Mouse (Mus musculus) midbrain, embryonic 10.5 days (tissue): Measurements from ENCODE around the gene Rnf146. TPM values are rescaled to one million over a fixed set of nuclear protein-coding genes. Genes with fewer than 3 reads are reported as not detected.
"Not testable (repeated sequence)": the region's sequence is repeated elsewhere in the genome, so short reads cannot be mapped to it uniquely, and the experiment has no call there.

Source experiments
- DNase-seq: peaks from one replicate; pipeline ENCODE4 v3.0.0-alpha.2; 2017; ENCODE audit warnings: low spot score
- H3K27ac ChIP-seq: fragments of 300-500 bp; sonication (generic); replicated peaks from 2 replicates; pipeline ENCODE4 v1.5.1; 2016; ENCODE audit warnings: mild to moderate bottlenecking
- H3K27me3 ChIP-seq: fragments of 300-500 bp; sonication (generic); 2 replicates; pipeline ENCODE4 v1.6.1; 2016; ENCODE audit warnings: low read depth, mild to moderate bottlenecking; ENCODE audit not compliant: poor library complexity, severe bottlenecking
- H3K36me3 ChIP-seq: fragments of 300-500 bp; sonication (generic); 2 replicates; pipeline ENCODE4 v1.6.1; 2016; ENCODE audit warnings: mild to moderate bottlenecking, moderate library complexity
- H3K4me1 ChIP-seq: fragments of 300-500 bp; sonication (generic); 2 replicates; pipeline ENCODE4 v1.6.1; 2016
- H3K4me3 ChIP-seq: fragments of 300-500 bp; sonication (generic); 2 replicates; pipeline ENCODE4 v1.5.1; 2016; ENCODE audit warnings: mild to moderate bottlenecking, moderate library complexity
- H3K9me3 ChIP-seq: fragments of 300-500 bp; sonication (generic); replicated peaks from 2 replicates; pipeline ENCODE4 v1.6.1; 2016; ENCODE audit warnings: mild to moderate bottlenecking
- WGBS: fragments of 180-500 bp; shearing (Covaris S2); methylation state at CpG from one replicate; pipeline ENCODE4 v1.1.7; 2016; 5-methylcytosine and 5-hydroxymethylcytosine counted together
- polyA plus RNA-seq: library from polyadenylated mRNA; unstranded; fragments of >200 nt; fragmentation: Nextera tagmentation; extraction: Ambion mirVana; gene quantifications from 2 replicates; pipeline ENCODE4 v1.2.1, GENCODE M21; 2016

Rnf146 gene
- 47.6 and 58.8 TPM in 2 replicates for polyA plus RNA-seq

GRCm38 (mm10) chr10:29362197-29362900, at the start of gene Rnf146:
TSS of gene Rnf146 (minus strand) at chr10:29362442.
- Histone ChIP-seq H3K27me3 (no peaks in the 10 kb centered on the region), H3K4me1 (peaks cover 37% of the 10 kb centered on the region), H3K9me3 (no peaks in the 10 kb centered on the region), H3K36me3 (peaks cover 4% of the 10 kb centered on the region; the same call in 1 of the 2 replicates), H3K4me3 (peak within 1 kb of the TSS; percentile 91), H3K27ac (peak within 1 kb of the TSS; percentile 99)
- 12% methylated on average over 15 of the region's 15 CpGs for WGBS
- DNase-seq, result no peak

DNA sequence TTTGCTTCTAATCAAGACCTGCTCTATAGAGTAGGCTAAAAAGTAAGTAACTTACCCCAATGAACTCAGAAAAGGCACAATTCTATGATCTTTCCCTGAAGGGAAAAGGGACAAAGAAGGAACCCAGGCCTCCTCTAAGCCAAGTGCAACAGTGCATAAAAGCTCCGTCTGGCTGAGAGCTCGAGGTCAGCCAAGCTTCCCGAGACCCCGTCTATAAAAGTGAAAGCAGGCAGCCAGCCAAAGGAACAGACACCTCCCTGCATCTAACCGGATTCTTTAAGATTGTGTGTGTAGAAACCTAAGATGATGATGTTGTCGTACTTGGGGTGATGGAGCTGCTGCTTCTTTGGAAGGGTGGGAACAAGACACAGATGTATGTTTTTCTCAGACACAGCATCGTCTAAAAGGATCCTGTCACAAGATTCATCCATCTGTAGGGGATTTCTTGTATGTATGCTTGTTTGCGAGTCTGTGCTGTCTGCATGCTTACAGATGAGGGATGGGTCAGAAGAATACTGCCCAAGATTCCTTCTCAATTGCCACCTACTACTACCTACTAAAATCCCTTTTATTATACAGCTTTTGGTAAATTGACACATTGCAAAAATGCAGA, 40.5 kb upstream of the Rnf146 start:
- DNase-seq, result no peak
- Histone ChIP-seq H3K4me3 (no peak overlapping the region), H3K4me1 (peaks cover 5% of the 10 kb centered on the region; the same call in 1 of the 2 replicates), H3K9me3 (no peaks in the 10 kb centered on the region), H3K36me3 (no peaks in the 10 kb centered on the region), H3K27ac (no peak overlapping the region), H3K27me3 (no peaks in the 10 kb centered on the region)
- WGBS, result 53% methylated on average over 8 of the region's 8 CpGs

DNA sequence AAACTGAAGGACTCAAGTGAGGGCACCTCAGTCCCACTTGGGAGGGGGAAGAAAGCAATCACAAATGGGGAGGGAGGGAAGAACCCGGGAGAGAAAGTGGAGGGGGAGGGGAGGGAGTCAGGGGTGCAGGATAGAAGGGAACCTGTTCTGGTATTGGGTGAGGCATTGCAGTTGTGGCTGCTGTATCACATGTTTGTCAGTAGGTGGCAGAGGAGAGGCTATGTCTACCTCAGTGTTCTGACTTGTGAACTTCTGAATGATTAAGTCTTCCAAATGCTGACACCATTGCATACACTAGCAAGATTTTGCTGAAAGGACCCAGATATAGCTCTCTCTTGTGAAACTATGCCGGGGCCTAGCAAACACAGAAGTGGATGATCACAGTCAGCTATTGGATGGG, 32.6 kb upstream of the Rnf146 start:
- not testable (repeated sequence) for H3K4me3 ChIP-seq, H3K27ac ChIP-seq, H3K36me3 ChIP-seq, H3K4me1 ChIP-seq, DNase-seq, H3K27me3 ChIP-seq, H3K9me3 ChIP-seq
- WGBS, result 68% methylated on average over 2 of the region's 2 CpGs

DNA sequence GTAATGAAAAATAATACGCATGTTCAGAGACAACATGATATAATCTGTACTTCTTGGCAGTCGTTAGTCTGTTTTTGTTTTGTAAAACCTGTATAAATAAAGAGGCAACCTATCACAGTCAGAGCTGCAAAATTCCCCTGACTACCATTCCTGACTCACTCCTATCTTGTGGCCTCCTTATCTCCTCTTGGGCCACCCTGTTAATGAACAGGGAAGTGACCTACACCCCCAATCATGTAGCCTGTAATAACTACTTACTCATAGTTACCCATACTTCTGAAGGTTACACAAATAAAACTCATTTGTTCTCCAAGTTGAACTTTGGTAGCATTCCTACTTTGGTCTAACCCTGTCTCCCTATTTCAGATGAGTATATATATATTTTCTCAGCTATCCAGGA, 19.3 kb upstream of the Rnf146 start:
- H3K9me3 ChIP-seq, result no peaks in the 10 kb centered on the region
- 79% methylated on average over 2 of the region's 2 CpGs for WGBS
- H3K4me3 ChIP-seq, result no peak overlapping the region
- H3K27ac ChIP-seq, result no peak overlapping the region
- H3K36me3 ChIP-seq, result no peaks in the 10 kb centered on the region
- no peaks in the 10 kb centered on the region for H3K27me3 ChIP-seq
- H3K4me1 ChIP-seq, result no peaks in the 10 kb centered on the region
- DNase-seq, result no peak

GRCm38 (mm10) chr10:29374065-29374464, 11.8 kb upstream of the Rnf146 start:
- no peak overlapping the region for H3K4me3 ChIP-seq
- H3K27me3 ChIP-seq, result no peaks in the 10 kb centered on the region
- DNase-seq, result no peak
- no peaks in the 10 kb centered on the region for H3K36me3 ChIP-seq
- H3K4me1 ChIP-seq, result no peaks in the 10 kb centered on the region
- H3K9me3 ChIP-seq, result no peaks in the 10 kb centered on the region
- WGBS, result 89% methylated on average over 5 of the region's 5 CpGs
- H3K27ac ChIP-seq, result no peak overlapping the region

GRCm38 (mm10) chr10:29361464-29362196, 612 bp downstream of the Rnf146 start:
- Histone ChIP-seq H3K27me3 (no peaks in the 10 kb centered on the region), H3K4me3 (peak overlapping the region; percentile 91), H3K9me3 (no peaks in the 10 kb centered on the region), H3K27ac (peak overlapping the region; percentile 99), H3K4me1 (peaks cover 37% of the 10 kb centered on the region), H3K36me3 (peaks cover 6% of the 10 kb centered on the region; the same call in 1 of the 2 replicates)
- peak; percentile 87 for DNase-seq
- WGBS, result under 1% methylated on average over 74 of the region's 100 CpGs

DNA sequence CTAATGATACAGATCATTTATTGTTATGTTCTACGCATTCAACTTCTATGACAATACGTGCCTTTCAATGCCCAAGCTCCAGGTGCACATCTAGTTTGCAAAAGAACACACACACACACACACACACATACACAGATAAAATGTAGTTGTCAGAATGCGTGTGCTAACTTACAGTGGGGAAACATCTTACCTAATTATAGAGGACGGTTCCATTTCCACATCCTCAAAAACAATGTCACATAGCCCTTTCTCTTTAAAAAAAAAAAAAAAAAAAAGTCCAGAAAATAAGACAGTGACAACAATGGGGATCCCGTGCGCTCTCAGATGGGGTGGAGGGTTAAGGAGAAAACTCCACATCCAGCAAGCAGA, 1.2 kb downstream of the Rnf146 start:
- peak overlapping the region; percentile 99 for H3K27ac ChIP-seq
- H3K4me1 ChIP-seq, result peaks cover 37% of the 10 kb centered on the region
- H3K36me3 ChIP-seq, result peaks cover 6% of the 10 kb centered on the region; the same call in 1 of the 2 replicates
- H3K27me3 ChIP-seq, result no peaks in the 10 kb centered on the region
- no peak for DNase-seq
- peak overlapping the region; percentile 91 for H3K4me3 ChIP-seq
- WGBS, result 6% methylated on average over 6 of the region's 6 CpGs
- H3K9me3 ChIP-seq, result no peaks in the 10 kb centered on the region

GRCm38 (mm10) chr10:29354183-29354582, 8.1 kb downstream of the Rnf146 start:
- no peak overlapping the region for H3K4me3 ChIP-seq
- H3K9me3 ChIP-seq, result no peaks in the 10 kb centered on the region
- no peak overlapping the region for H3K27ac ChIP-seq
- peaks cover 46% of the 10 kb centered on the region for H3K36me3 ChIP-seq
- WGBS, result 79% methylated on average over 7 of the region's 7 CpGs
- peaks cover 11% of the 10 kb centered on the region; the same call in 1 of the 2 replicates for H3K4me1 ChIP-seq
- H3K27me3 ChIP-seq, result no peaks in the 10 kb centered on the region
- DNase-seq, result no peak

DNA sequence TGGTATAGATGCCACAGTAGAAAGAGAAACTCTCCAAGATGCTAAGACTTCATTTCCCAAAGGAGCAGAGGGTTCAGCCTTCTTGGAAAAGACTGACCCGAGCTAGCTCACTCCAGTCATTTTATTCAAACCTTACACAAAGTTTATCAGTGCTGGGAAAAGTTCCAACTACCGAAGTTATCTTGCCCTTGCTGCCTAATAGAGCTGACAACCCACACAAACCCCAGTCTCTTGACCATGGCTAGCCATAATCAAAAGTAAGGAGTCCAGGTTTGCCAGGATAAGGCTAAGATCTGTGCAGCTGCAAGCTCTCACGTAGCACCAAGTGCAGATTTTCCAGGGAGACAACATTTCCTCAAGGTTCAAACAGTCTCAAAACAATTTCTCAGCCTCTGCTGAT, 9.7 kb downstream of the Rnf146 start:
- Histone ChIP-seq H3K27me3 (no peaks in the 10 kb centered on the region), H3K27ac (no peak overlapping the region), H3K4me3 (no peak overlapping the region), H3K9me3 (no peaks in the 10 kb centered on the region), H3K36me3 (peaks cover 58% of the 10 kb centered on the region), H3K4me1 (0 out of 2 replicates have a peak, but pooled peaks cover 5% of the 10 kb centered on the region)
- 89% methylated on average over 3 of the region's 3 CpGs for WGBS
- no peak for DNase-seq

DNA sequence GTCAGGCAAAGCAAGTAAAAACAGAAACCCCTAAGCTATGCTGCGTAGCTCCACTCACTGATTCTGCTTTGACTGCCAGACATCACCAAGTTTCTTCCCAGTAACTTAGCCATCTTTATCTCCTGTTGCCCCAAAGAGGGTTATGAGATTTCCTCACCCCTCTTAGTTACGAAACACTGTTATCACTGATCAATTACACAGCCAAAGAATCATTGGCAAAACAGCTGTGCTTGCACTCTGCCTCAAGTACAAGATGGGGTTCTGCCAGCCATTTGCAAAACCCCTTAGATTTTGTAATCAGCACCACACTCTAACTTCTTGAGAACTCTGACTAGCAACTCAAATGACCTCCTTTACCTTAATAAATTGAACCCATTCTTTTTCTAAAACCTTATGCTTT, 10.8 kb downstream of the Rnf146 start:
- H3K27me3 ChIP-seq, result no peaks in the 10 kb centered on the region
- H3K36me3 ChIP-seq, result peaks cover 65% of the 10 kb centered on the region
- H3K27ac ChIP-seq, result no peak overlapping the region
- 95% methylated on average over 2 of the region's 2 CpGs for WGBS
- 0 out of 2 replicates have a peak, but pooled peaks cover 5% of the 10 kb centered on the region for H3K4me1 ChIP-seq
- no peak overlapping the region for H3K4me3 ChIP-seq
- no peak for DNase-seq
- no peaks in the 10 kb centered on the region for H3K9me3 ChIP-seq

DNA sequence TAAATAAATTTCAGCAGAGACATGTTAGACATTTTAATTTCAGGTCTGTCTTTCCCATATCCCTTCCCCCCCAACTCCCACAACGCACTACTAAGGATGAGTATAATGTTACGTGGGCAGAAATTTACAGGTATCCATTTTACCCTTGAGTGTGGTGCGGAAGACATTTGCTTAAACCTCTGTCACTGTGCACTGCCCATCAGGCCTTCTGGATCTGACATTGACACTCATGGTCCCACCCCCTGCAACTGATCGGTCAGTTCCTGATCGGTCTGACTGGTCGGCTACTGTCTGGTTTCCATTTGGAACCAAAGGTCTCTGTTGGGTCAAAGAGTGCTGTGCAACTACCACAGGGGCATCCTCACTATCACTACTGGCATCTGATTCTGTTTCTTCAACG, 15.6 kb downstream of the Rnf146 start:
- Histone ChIP-seq H3K4me3 (no peak overlapping the region), H3K9me3 (no peaks in the 10 kb centered on the region), H3K27me3 (no peaks in the 10 kb centered on the region), H3K36me3 (peaks cover 82% of the 10 kb centered on the region), H3K4me1 (no peaks in the 10 kb centered on the region), H3K27ac (no peak overlapping the region)
- WGBS, result 96% methylated on average over 7 of the region's 7 CpGs
- no peak for DNase-seq

- DNase-seq, result no peak
- H3K4me1 ChIP-seq, result no peaks in the 10 kb centered on the region
- no peak overlapping the region for H3K27ac ChIP-seq
- no peak overlapping the region for H3K4me3 ChIP-seq
- no peaks in the 10 kb centered on the region for H3K27me3 ChIP-seq
- H3K36me3 ChIP-seq, result peaks cover 66% of the 10 kb centered on the region
- no peaks in the 10 kb centered on the region for H3K9me3 ChIP-seq
- WGBS, result 95% methylated on average over 4 of the region's 4 CpGs
Measured at GRCm38 (mm10) chr10:29344232-29344631, 18.0 kb downstream of the Rnf146 start.
